Mouse (Mus musculus) subcutaneous adipose tissue, adult 2 months (tissue): ENCODE results near the gene Ephb4. TPM values are rescaled to one million over a fixed set of nuclear protein-coding genes. Genes with fewer than 3 reads are reported as not detected.

ENCODE experiments used
- polyA plus RNA-seq: library from polyadenylated mRNA; depleted of rRNA; stranded (reverse); fragments of >200 nt; gene quantifications from 2 replicates; pipeline ENCODE4 v1.2.3, GENCODE M21; 2012; ENCODE audit warnings: low replicate concordance; rRNA removed

The Ephb4 gene
- 51.9 and 77.0 TPM in 2 replicates for polyA plus RNA-seq

GRCm38 (mm10) chr5:137349384-137350204, at the start of gene Ephb4:
Gene Ephb4 (plus strand): TSS chr5:137350109.

GRCm38 (mm10) chr5:137307071-137307912, 42.6 kb upstream of the Ephb4 start, which contains the start of gene Srrt:
Gene Srrt (minus strand): TSS chr5:137307674.

GRCm38 (mm10) chr5:137314193-137315083, 35.5 kb upstream of the Ephb4 start, which contains the start of gene Trip6:
Gene Trip6 (minus strand): TSS chr5:137314404.

DNA sequence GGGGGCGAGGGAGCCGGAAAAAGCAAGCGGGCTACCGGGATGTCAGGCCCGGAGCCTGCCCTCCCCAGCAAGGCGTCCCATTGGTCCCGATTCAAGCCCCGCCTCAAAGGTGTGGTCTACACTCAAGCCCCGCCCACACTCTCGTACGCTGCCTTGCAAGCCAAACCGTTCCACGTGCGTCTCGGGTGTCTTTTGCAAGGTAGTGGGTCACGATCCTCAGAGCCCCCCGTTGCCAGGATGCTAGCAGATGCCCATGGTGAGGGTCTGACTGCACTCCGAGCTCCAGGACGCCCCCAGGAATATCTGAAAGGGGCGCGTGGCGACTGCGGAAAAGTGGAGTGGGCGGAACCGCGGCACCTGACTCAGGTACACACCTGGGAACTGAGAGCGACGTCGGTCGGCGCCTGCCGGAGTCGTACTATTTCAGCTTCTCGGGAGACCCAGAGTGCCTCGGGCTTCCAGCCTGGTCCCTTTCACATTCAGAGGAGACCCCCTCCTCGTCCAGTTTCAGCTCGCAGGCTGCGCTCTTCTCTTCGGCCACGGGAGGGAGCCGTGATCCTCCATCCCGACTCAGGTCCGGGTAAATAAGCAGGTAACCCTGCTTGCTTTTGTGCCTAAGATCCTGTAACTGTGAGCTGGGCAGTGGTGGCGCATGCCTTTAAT, 16.3 kb upstream of the Ephb4 start, which contains the start of gene Slc12a9:
TSS of gene Slc12a9 (minus strand) at position 86 of the 663 bp plus-strand sequence.

Other genes starting within 250 kb of the Ephb4 start
- gene Trim56, start 233.9 kb upstream of the Ephb4 start, polyA plus RNA-seq, result 11.1 and 20.5 TPM in 2 replicates
- gene Muc3, start 200.8 kb upstream of the Ephb4 start, polyA plus RNA-seq, result 0.19 TPM in 1 of 2 replicates, not detected in the other
- gene Muc3a, start 137.7 kb upstream of the Ephb4 start, polyA plus RNA-seq, result 0.91 and 2.0 TPM in 2 replicates
- gene Ache, start 62.6 kb upstream of the Ephb4 start, polyA plus RNA-seq, result 2.0 and 2.2 TPM in 2 replicates
- 10.1 TPM in 2 replicates for gene Ufsp1, start 55.5 kb upstream of the Ephb4 start, polyA plus RNA-seq
- 95.3 and 209 TPM in 2 replicates for gene Srrt, start 42.4 kb upstream of the Ephb4 start, polyA plus RNA-seq
- 58.7 and 109 TPM in 2 replicates for gene Trip6, start 35.7 kb upstream of the Ephb4 start, polyA plus RNA-seq
- 19.7 and 28.1 TPM in 2 replicates for gene Slc12a9, start 16.5 kb upstream of the Ephb4 start, polyA plus RNA-seq
- gene Zan, start 127.0 kb downstream of the Ephb4 start, polyA plus RNA-seq, result 0.19 and 0.31 TPM in 2 replicates
- 36.0 and 53.4 TPM in 2 replicates for gene Pop7, start 152.4 kb downstream of the Ephb4 start, polyA plus RNA-seq
- gene Gigyf1, start 168.4 kb downstream of the Ephb4 start, polyA plus RNA-seq, result 25.9 and 42.7 TPM in 2 replicates
- not detected in 2 replicates for gene Epo, start 183.1 kb downstream of the Ephb4 start, polyA plus RNA-seq
- 882 and 932 TPM in 2 replicates for gene Gnb2, start 183.4 kb downstream of the Ephb4 start, polyA plus RNA-seq
- gene Actl6b, start 203.4 kb downstream of the Ephb4 start, polyA plus RNA-seq, result 0.14 and 1.6 TPM in 2 replicates
- gene Tfr2, start 219.7 kb downstream of the Ephb4 start, polyA plus RNA-seq, result 5.8 and 25.3 TPM in 2 replicates